Mouse (Mus musculus): Measurements from ENCODE around the gene Rai1. TPM values are rescaled to one million over a fixed set of nuclear protein-coding genes. Genes with fewer than 3 reads are reported as not detected.

Gene Rai1
- total RNA-seq, 2 experiments from 2014 or later: 61.9 to 68.5 TPM

DNA sequence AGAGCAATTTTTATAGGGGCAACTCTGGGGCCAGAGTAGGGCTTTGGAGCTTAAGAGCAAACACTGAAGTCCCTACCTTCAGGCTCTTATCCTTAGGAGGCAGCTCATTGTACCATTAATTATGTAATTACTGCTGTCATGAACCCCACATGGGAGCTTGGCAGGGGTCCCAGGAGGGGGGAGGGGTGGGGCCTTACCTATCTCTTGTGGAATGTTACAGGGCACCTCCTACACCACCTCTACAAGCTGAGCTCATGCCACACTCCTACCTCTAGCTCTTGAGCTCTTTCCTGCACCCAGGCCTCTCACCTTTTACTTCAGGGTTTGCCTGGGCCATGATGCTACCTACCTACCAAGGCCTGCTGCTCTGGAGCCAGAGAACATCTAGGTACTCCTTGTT is 73.7 kb downstream of the Rai1 start:
- intact Hi-C loops (cut with DNase I): loop anchor here (5.0 kb wide), 1 partner anchor 71 kb away; the partner anchor contains the start of gene Rai1
- DNase-seq (ENCODE audit: extremely low spot score in 1 of 2, low spot score in 2 of 2): no peak

DNA sequence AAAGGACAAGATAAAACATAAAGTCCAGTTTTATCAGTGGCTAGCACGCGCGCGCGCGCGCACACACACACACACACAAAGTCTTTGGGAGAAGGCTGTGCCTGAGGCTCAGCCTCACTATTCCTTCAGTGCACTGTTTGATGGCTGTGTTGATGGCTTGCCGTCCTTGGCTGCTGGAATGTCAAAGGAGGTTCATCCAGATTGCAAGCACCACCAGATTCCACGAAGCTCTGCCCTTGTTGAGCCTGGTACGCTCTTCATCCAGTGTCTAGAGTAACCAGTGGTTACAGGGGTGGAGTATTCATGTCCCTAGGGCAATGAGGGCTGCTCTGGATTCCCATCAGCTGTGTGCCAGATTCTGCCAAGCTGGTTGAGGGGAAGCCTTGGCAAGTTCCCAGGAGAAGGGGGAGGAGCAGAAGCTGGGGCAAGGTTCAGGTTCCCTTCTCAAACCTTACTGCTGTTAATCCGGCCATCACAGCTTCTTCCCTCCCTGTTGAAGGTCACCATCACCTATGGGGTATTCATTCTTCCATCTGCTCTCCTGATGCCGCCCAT is 77.4 kb downstream of the Rai1 start:
- intact Hi-C loops (cut with DNase I): no loop called here
- DNase-seq (ENCODE audit: extremely low spot score in 1 of 2, low spot score in 2 of 2): peak in 1 of 2 experiments; percentile 68

DNA sequence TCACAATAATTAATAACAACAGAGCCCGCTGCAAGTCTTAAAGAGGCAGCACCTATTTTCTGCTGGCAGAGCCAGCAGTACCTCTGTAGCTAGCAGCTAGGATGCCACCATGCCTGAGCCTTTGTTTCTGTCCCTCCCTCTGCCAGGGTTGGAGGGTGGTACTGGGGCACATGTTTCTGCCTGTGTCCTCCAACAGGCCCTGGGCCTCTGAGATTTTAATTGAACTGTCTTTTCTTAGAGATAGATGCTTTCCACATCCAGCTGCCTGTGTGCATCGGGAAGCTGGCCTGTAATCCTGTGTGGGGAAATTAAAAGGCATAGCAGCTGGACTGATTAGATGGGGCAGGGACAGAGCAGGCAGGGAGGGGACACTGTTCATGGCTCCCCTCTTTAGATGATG is 77.9 kb downstream of the Rai1 start:
- intact Hi-C loops (cut with DNase I): no loop called here
- DNase-seq (ENCODE audit: extremely low spot score in 1 of 2, low spot score in 2 of 2): no peak

DNA sequence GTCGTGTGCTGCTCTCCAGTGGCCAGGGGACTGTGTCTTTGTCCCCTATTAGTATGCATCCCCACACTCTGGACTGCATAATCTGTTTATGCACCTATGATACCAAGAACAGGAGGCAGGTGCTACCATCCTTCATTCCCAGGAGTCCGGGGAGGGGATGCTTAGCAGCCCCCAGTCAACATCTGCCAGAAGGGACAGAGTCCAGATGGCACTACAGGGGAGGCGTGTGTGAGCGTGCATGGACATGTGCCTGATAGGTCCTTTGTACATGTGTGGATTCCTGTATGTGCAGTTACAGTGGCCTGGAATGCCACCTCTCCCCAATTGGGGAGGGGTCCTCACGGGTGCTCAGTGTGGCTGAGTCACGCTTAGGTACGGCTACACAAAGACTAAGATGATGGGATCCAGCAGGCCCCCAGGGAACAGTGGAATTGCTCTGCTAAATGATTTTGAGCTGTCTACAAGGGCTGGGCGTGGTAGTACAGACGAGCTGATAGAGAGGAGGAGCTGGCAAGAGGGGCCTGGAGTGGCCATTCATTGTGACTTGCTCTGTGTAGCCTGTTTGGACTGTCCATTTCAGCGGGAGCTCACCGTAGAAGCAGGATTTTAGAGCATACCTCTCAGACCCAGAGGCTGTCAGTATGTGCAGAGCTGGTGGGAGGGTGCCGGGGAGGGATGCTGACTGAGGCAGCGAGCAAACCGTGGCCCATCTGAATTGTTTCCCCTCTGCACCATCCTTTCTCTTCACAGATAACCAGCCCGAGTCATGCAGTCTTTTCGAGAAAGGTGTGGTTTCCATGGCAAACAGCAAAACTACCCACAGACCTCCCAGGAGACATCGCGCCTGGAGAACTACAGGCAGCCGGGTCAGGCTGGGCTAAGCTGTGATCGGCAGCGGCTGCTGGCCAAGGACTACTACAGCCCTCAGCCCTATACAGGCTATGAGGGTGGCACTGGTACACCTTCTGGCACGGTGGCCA is 79.8 kb downstream of the Rai1 start:
- intact Hi-C loops (cut with DNase I): no loop called here
- DNase-seq (ENCODE audit: extremely low spot score in 1 of 2, low spot score in 2 of 2): peak in 1 of 2 experiments; percentile 48

DNA sequence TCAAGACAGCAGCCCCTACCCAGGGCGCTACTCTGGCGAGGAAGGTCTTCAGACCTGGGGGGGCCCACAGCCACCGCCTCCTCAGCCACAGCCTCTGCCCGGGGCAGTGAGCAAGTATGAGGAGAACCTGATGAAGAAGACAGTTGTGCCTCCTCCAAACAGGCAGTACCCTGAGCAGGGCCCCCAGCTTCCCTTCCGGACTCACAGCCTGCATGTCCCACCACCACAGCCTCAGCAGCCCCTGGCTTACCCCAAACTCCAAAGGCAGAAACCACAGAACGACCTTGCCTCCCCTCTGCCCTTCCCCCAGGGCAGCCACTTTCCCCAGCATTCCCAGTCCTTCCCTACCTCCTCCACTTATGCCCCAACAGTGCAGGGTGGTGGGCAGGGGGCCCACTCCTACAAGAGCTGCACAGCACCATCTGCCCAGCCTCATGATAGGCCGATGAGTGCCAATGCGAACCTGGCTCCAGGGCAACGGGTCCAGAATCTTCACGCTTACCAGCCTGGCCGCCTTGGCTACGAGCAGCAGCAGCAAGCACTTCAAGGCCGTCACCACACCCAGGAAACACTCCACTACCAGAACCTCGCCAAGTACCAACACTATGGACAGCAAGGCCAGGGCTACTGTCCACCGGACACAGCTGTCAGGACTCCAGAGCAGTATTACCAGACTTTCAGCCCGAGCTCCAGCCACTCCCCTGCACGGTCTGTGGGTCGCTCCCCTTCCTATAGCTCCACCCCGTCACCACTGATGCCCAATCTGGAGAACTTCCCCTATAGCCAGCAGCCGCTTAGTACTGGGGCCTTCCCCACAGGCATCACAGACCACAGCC is 80.8 kb downstream of the Rai1 start:
- intact Hi-C loops (cut with DNase I): no loop called here

DNA sequence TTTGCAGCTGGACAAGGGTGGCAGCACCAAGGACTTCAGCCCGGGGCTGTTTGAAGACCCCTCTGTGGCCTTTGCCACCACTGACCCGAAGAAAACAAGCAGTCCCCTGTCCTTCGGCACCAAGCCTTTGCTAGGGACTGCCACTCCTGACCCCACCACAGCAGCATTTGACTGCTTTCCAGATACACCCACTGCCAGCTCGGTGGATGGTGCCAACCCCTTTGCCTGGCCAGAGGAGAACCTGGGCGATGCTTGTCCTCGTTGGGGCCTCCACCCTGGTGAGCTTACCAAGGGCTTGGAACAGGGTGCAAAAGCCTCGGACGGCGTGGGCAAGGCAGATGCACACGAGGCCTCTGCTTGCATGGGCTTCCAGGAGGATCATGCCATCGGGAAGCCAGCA is 82.3 kb downstream of the Rai1 start:
- peak in 1 of 2 experiments; percentile 44 for DNase-seq (ENCODE audit: extremely low spot score in 1 of 2, low spot score in 2 of 2)
- intact Hi-C loops (cut with DNase I): no loop called here

More for the DNA sequence above, 80.8 kb downstream of the Rai1 start:
- peak in 1 of 2 experiments; percentile 57 for DNase-seq (ENCODE audit: extremely low spot score in 1 of 2, low spot score in 2 of 2)

DNA sequence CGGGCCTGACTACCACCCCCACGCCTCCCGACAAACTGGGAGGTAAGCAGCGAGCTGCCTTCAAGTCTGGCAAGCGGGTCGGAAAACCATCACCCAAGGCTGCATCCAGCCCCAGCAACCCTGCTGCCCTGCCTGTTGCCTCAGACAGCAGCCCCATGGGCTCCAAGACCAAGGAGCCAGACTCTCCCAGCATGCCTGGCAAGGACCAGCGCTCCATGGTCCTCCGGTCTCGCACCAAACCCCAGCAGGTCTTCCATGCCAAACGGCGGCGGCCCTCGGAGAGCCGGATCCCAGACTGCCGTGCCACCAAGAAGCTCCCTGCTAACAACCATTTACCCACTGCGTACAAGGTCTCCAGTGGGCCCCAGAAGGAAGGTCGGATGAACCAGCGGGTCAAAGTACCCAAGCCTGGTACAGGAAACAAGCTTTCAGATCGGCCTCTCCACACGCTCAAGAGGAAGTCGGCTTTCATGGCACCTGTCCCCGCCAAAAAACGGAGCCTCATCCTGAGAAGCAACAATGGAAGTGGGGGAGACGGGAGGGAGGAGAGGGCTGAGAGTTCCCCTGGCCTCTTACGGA is 83.6 kb downstream of the Rai1 start:
- peak in 1 of 2 experiments; percentile 33 for DNase-seq (ENCODE audit: extremely low spot score in 1 of 2, low spot score in 2 of 2)
- intact Hi-C loops (cut with DNase I): no loop called here

DNA sequence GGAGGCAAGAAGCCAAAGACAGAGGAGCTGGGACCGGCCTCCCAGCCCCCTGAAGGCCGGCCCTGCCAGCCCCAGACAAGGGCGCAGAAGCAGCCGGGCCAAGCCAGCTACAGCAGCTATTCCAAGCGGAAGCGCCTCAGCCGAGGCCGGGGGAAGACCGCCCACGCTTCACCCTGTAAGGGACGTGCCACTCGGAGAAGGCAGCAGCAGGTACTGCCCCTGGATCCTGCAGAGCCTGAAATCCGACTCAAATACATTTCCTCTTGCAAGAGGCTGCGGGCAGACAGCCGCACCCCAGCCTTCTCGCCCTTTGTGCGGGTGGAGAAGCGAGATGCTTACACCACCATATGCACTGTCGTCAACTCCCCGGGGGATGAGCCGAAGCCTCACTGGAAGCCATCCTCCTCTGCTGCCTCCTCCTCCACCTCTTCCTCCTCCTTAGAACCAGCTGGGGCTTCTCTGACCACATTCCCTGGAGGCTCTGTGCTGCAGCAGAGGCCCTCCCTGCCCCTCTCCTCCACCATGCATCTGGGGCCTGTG is 84.8 kb downstream of the Rai1 start:
- DNase-seq (ENCODE audit: extremely low spot score in 1 of 2, low spot score in 2 of 2): peak in 1 of 2 experiments; percentile 55
- intact Hi-C loops (cut with DNase I): no loop called here

DNA sequence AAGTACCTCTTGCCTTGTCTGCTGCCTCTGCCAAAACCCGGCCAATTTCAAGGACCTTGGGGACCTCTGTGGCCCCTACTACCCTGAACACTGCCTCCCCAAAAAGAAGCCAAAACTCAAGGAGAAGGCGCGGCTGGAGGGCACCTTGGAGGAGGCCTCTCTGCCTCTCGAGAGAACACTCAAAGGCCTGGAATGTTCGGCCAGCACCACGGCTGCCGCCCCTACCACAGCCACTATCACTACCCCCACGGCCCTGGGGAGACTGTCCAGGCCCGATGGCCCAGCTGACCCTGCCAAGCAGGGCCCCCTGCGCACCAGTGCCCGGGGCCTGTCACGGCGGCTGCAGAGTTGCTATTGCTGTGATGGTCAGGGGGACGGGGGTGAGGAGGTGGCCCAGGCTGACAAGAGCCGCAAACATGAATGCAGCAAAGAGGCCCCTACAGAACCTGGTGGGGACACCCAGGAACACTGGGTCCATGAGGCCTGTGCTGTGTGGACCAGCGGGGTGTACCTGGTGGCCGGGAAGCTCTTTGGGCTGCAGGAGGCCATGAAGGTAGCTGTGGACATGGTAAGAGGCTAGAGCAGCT is 85.3 kb downstream of the Rai1 start:
- DNase-seq (ENCODE audit: extremely low spot score in 1 of 2, low spot score in 2 of 2): peak in 1 of 2 experiments; percentile 39
- intact Hi-C loops (cut with DNase I): no loop called here

DNA sequence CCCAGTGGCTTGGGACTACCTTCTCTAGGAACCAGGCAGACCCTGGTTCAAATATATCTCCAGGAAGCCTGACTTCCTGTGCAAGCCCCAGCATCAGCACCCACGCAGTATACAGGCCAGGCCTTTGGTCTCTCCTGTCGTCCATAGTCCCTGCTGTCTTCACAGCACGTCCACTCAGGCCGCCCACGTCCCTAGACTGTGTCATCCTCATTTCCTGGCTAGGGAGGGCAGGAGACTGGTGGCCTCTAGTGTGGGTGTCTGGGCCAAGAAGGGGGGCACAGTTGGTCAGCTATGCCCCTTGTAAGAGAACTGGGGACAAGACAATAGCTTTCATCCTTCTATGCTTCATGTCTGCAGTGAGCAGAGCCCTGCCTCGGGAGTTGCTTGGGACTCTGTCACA is 87.7 kb downstream of the Rai1 start:
- intact Hi-C loops (cut with DNase I): no loop called here
- DNase-seq (ENCODE audit: extremely low spot score in 1 of 2, low spot score in 2 of 2): peak in 1 of 2 experiments; percentile 33

DNA sequence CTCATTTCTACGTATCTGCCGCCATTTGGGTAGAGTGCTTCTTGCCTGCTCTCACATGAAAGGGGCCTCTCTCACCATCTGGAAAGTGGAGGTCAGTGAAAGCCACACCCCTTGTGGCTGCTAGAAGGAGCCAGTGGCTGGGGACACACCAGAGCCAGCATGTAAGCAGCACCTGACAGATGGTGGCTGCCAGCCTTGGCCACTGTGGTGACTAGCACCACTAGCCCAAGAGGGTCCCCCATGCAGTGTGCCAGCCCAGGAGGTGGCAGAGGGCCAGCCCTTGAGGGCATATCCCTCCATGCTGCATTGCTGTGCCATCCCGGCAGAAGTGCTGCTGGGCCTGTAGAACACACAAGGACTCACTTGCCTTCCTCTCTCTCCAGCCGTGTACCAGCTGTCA is 88.7 kb downstream of the Rai1 start:
- peak in 1 of 2 experiments; percentile 60 for DNase-seq (ENCODE audit: extremely low spot score in 1 of 2, low spot score in 2 of 2)
- intact Hi-C loops (cut with DNase I): no loop called here

DNA sequence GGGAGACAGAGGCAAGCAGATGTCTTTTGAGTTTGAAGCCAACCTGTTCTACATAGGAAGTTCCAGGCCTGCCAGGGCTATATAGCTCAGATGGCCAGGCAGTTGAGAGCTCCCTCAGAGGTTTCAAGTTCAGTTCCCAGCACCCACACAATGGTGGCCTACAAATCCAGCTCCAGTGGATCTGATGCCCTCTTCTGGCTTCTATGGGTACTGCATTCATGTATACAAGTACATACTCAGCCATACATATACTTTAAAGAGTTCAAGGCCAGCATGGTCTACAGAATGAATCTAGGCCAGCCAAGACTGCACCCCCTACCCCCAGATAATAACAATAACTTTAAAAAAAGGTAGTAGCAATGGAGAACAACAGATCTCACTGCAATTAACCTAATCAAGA is 90.3 kb downstream of the Rai1 start:
- intact Hi-C loops (cut with DNase I): loop anchor here (5.0 kb wide), 1 partner anchor 217 kb away; no protein-coding TSS in a partner anchor
- no peak for DNase-seq (ENCODE audit: extremely low spot score in 1 of 2, low spot score in 2 of 2)

DNA sequence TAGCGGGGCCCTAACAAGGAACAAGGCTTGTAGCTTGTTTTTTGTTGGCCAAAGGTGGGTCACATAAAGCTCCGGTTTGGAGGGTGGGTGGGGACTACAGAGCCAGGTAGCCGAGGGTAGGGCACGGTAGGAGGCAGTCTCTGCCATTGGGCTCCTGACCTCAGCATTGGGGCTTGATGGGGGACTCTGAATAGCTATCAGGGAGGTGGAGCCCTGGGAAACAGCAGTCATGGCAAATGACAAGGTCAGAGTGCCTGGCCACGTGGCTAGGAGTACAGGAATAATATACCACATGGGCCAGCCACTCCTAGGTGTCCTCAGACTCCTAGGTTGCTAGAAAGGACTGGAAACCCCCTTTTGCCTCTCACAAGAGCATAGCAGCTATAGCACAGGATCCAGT is 91.5 kb downstream of the Rai1 start:
- intact Hi-C loops (cut with DNase I): loop anchor here (5.0 kb wide), 1 partner anchor 216 kb away; no protein-coding TSS in a partner anchor
- DNase-seq (ENCODE audit: extremely low spot score in 1 of 2, low spot score in 2 of 2): no peak

DNA sequence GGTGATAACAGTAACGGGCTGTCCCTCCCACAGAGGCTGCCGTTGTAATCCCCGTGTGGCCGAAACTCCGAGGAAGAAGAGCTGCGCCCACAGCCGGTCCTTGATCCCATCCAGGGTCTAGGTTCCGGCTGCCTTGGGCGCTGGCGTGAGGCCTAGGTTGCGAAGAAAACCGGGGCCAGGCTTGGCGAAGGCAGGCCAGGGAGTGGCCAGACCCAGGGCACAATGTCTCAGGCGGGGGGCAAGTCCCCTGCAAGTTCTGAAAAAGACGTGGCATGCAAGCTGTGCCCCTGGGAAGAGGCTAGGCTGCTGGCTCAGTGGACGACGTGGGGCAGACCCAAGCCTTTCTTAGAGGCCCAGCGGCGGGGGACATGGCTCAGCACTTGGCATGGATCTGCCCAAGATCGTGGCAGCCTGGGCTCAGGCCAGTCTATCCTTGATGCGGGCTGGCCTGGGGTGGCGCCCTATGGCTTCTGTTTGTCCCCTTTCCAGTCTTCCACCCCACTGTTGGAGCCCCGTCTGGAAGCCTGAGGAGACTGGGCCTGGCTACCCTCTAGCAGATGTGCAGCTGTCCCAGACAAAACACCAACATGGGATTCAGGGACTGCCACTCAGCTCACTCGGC is 93.3 kb downstream of the Rai1 start:
- intact Hi-C loops (cut with DNase I): loop anchor here (2.0 to 5.0 kb wide), 2 partner anchors 95 to 214 kb away; no protein-coding TSS in a partner anchor

DNA sequence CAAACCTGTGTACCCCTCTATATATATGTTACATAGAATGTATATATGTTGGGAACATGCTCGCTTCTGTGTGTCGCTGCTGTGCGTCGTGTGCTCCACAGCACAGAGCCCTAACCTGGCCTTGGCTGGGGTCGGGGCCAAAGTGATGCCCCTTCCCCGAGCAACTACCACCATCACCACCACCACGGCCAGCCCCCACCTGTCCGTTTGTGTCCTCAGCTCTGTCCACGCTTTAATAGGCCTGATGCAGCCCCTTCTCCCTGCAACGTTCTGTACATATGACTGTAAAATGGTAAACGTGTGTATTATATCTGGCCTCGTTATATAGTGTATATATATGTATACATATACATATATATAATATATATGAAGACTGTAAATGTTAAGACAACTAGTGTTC is 93.8 kb downstream of the Rai1 start:
- intact Hi-C loops (cut with DNase I): loop anchor here (2.0 to 5.0 kb wide), 2 partner anchors 94 to 214 kb away; no protein-coding TSS in a partner anchor
- DNase-seq (ENCODE audit: extremely low spot score in 1 of 2, low spot score in 2 of 2): no peak

More for the DNA sequence above, 93.3 kb downstream of the Rai1 start:
- DNase-seq (ENCODE audit: extremely low spot score in 1 of 2, low spot score in 2 of 2): no peak

DNA sequence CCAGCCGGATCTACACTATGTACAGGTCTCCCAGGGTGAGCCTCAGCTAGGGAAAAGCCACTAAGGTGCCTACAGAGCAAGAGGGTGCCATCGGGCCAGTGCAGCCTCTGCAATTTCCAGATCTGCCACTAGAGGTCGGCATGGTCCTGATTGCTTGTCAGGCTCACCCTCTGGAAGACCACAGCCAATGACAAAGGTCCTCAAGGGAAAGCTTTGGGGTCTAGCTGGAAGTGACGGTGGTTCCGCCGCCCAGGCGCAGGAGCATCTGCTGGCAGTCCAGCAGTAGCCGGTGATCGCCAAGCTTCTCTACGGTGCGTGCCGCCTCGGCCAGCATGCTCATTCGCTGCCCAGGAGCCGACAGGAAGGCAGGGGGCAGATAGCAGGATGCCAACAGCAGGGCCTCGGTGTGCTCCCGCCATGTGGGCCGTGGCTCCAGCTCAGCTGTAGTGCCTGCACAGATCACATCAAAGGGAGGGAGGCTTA is 94.9 kb downstream of the Rai1 start:
- DNase-seq (ENCODE audit: extremely low spot score in 1 of 2, low spot score in 2 of 2): peak; percentile 89
- intact Hi-C loops (cut with DNase I): loop anchor here (2.0 to 5.0 kb wide), 2 partner anchors 93 to 213 kb away; no protein-coding TSS in a partner anchor

DNA sequence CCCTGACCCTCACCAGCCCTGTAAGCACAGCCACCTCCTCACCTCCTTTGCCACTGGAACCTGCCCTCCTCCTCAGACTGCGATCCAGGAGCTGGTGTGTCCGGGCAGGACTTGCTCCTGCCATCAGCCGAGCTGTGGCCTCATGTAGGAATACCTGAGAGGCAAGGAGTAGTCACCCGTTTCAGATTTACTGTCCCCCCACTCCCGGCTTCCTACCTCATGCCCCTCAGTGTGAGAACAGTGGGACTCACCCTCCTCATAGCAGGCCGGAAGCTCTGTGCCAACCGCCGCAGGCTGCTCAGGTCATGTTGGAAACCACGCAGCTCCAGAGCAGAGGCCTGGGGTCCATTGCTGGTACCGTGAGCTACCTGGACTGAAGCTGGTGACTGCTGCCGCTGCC is 95.6 kb downstream of the Rai1 start:
- intact Hi-C loops (cut with DNase I): no loop called here

More for the DNA sequence above, 95.6 kb downstream of the Rai1 start:
- no peak for DNase-seq (ENCODE audit: extremely low spot score in 1 of 2, low spot score in 2 of 2)
